Mouse (Mus musculus): ENCODE measurements at regions not wholly inside any gene's neighbourhood (a gene's known extent, or its start where the extent isn't known, plus 50 kb on each side); places are given as distances from the start of the nearest gene placed in this dataset.

GRCm38 (mm10) chr1:92325281-92325680 is 129.8 kb upstream of the Hdac4 start:
- no peak overlapping the region for H3K4me3 ChIP-seq (ENCODE audit: control insufficient read depth, low read depth, low read length)
- no peaks in the 10 kb centered on the region for H3K27me3 ChIP-seq (ENCODE audit: control insufficient read depth, insufficient read depth, low read length)
- no peaks in the 10 kb centered on the region for H3K36me3 ChIP-seq (ENCODE audit: control insufficient read depth, insufficient read depth, low read length)
- TF ChIP-seq CTCF (IDR thresholded peaks at IDR 0.05; ENCODE audit: control insufficient read depth, insufficient read depth, insufficient replicate concordance, low read depth, low read length), result no peak
- TF ChIP-seq POLR2A (IDR thresholded peaks at IDR 0.05; ENCODE audit: control insufficient read depth, low read depth, low read length), result no peak
- no peak overlapping the region for H3K27ac ChIP-seq (ENCODE audit: control insufficient read depth, insufficient read depth, low read depth, low read length)
- H3K4me1 ChIP-seq (ENCODE audit: control insufficient read depth, insufficient read depth, low read length), result no peaks in the 10 kb centered on the region

GRCm38 (mm10) chr1:92324091-92324950 is 128.8 kb upstream of the Hdac4 start:
- no peaks in the 10 kb centered on the region for H3K27me3 ChIP-seq (ENCODE audit: control insufficient read depth, insufficient read depth, low read length)
- no peak overlapping the region for H3K4me3 ChIP-seq (ENCODE audit: control insufficient read depth, low read depth, low read length)
- TF ChIP-seq POLR2A (IDR thresholded peaks at IDR 0.05; ENCODE audit: control insufficient read depth, low read depth, low read length), result no peak
- no peak for TF ChIP-seq CTCF (IDR thresholded peaks at IDR 0.05; ENCODE audit: control insufficient read depth, insufficient read depth, insufficient replicate concordance, low read depth, low read length)
- no peaks in the 10 kb centered on the region for H3K4me1 ChIP-seq (ENCODE audit: control insufficient read depth, insufficient read depth, low read length)
- no peak overlapping the region for H3K27ac ChIP-seq (ENCODE audit: control insufficient read depth, insufficient read depth, low read depth, low read length)
- no peaks in the 10 kb centered on the region for H3K36me3 ChIP-seq (ENCODE audit: control insufficient read depth, insufficient read depth, low read length)

- no peak overlapping the region for H3K4me3 ChIP-seq (ENCODE audit: control insufficient read depth, low read depth, low read length)
- TF ChIP-seq POLR2A (IDR thresholded peaks at IDR 0.05; ENCODE audit: control insufficient read depth, low read depth, low read length), result no peak
- TF ChIP-seq CTCF (IDR thresholded peaks at IDR 0.05; ENCODE audit: control insufficient read depth, insufficient read depth, insufficient replicate concordance, low read depth, low read length), result no peak
Measured at GRCm38 (mm10) chr1:92317131-92317530, 121.6 kb upstream of the Hdac4 start.

DNA sequence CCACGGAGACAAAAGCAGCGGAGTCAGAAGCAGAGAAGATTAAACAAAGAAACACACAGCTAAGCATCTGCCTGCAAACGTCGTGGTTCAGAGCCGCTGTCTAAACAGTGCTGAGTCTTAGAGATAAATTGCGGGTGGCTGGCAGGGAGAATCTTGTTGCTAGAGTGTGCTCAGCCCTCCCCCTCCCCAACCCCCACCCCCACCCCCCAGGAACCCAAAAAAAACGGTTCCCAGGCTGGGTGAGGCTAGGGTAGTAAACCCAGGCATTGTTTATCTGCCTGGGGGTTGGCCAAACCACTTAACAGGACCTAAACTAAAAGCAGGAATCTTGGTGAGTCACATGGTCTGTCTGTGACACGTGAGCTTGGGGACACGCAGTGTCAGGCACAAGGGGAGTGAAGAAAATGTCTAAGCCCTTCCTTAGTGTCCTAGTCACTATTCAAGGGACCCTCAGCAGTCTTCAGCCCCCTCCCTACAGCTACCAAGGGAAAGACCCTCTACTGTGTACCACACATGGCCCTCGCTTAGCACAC is 120.8 kb upstream of the Hdac4 start:
- Histone ChIP-seq H3K36me3 (ENCODE audit: control insufficient read depth, insufficient read depth, low read length) (no peaks in the 10 kb centered on the region), H3K4me1 (ENCODE audit: control insufficient read depth, insufficient read depth, low read length) (no peaks in the 10 kb centered on the region), H3K27ac (ENCODE audit: control insufficient read depth, insufficient read depth, low read depth, low read length) (no peak overlapping the region), H3K27me3 (ENCODE audit: control insufficient read depth, insufficient read depth, low read length) (no peaks in the 10 kb centered on the region), H3K4me3 (ENCODE audit: control insufficient read depth, low read depth, low read length) (no peak overlapping the region)
- TF ChIP-seq CTCF (IDR thresholded peaks at IDR 0.05; ENCODE audit: control insufficient read depth, insufficient read depth, insufficient replicate concordance, low read depth, low read length) (no peak), POLR2A (IDR thresholded peaks at IDR 0.05; ENCODE audit: control insufficient read depth, low read depth, low read length) (no peak)

More at GRCm38 (mm10) chr1:92317131-92317530, 121.6 kb upstream of the Hdac4 start:
- Histone ChIP-seq H3K36me3 (ENCODE audit: control insufficient read depth, insufficient read depth, low read length) (no peaks in the 10 kb centered on the region), H3K27me3 (ENCODE audit: control insufficient read depth, insufficient read depth, low read length) (no peaks in the 10 kb centered on the region), H3K4me1 (ENCODE audit: control insufficient read depth, insufficient read depth, low read length) (no peaks in the 10 kb centered on the region), H3K27ac (ENCODE audit: control insufficient read depth, insufficient read depth, low read depth, low read length) (no peak overlapping the region)

DNA sequence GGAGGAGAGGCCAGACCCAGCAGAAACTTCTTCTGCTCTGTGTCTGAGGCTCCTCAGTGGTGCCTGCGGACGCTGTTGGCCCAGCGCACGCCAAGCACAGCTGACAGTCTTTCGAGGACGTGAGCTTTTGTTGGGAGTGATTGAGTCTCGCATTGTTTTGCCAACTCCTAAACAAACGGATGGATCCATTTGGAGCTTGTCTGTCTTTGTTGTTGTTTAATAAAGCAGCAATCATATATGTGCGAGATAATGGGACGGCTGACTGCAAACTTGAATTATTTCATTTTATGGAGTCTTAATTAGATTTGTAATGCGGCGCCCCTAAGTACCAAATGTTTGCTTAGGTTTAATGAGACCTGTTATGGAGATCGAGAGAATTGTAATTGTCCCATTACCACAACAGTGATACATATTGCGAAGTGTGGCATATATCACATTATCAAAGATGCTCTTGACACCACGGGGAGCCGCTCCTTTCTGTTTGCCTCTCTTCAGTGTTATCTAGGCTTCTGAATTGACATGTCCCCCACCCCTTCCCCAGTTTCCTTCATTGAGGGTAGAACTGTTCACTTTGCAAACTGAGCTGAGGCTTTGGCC is 117.6 kb upstream of the Hdac4 start:
- Histone ChIP-seq H3K4me1 (ENCODE audit: control insufficient read depth, insufficient read depth, low read length) (no peaks in the 10 kb centered on the region), H3K27me3 (ENCODE audit: control insufficient read depth, insufficient read depth, low read length) (no peaks in the 10 kb centered on the region), H3K27ac (ENCODE audit: control insufficient read depth, insufficient read depth, low read depth, low read length) (no peak overlapping the region), H3K4me3 (ENCODE audit: control insufficient read depth, low read depth, low read length) (no peak overlapping the region), H3K36me3 (ENCODE audit: control insufficient read depth, insufficient read depth, low read length) (no peaks in the 10 kb centered on the region)
- TF ChIP-seq POLR2A (IDR thresholded peaks at IDR 0.05; ENCODE audit: control insufficient read depth, low read depth, low read length), result no peak
- TF ChIP-seq CTCF (IDR thresholded peaks at IDR 0.05; ENCODE audit: control insufficient read depth, insufficient read depth, insufficient replicate concordance, low read depth, low read length), result no peak

GRCm38 (mm10) chr1:92309883-92310282 is 114.4 kb upstream of the Hdac4 start:
- TF ChIP-seq POLR2A (IDR thresholded peaks at IDR 0.05; ENCODE audit: control insufficient read depth, low read depth, low read length) (no peak), CTCF (IDR thresholded peaks at IDR 0.05; ENCODE audit: control insufficient read depth, insufficient read depth, insufficient replicate concordance, low read depth, low read length) (no peak)
- Histone ChIP-seq H3K36me3 (ENCODE audit: control insufficient read depth, insufficient read depth, low read length) (no peaks in the 10 kb centered on the region), H3K27me3 (ENCODE audit: control insufficient read depth, insufficient read depth, low read length) (no peaks in the 10 kb centered on the region), H3K4me3 (ENCODE audit: control insufficient read depth, low read depth, low read length) (no peak overlapping the region), H3K4me1 (ENCODE audit: control insufficient read depth, insufficient read depth, low read length) (no peaks in the 10 kb centered on the region), H3K27ac (ENCODE audit: control insufficient read depth, insufficient read depth, low read depth, low read length) (no peak overlapping the region)

GRCm38 (mm10) chr1:92309381-92309780 is 113.9 kb upstream of the Hdac4 start:
- no peaks in the 10 kb centered on the region for H3K4me1 ChIP-seq (ENCODE audit: control insufficient read depth, insufficient read depth, low read length)
- no peaks in the 10 kb centered on the region for H3K27me3 ChIP-seq (ENCODE audit: control insufficient read depth, insufficient read depth, low read length)
- H3K27ac ChIP-seq (ENCODE audit: control insufficient read depth, insufficient read depth, low read depth, low read length), result no peak overlapping the region
- H3K4me3 ChIP-seq (ENCODE audit: control insufficient read depth, low read depth, low read length), result no peak overlapping the region
- no peaks in the 10 kb centered on the region for H3K36me3 ChIP-seq (ENCODE audit: control insufficient read depth, insufficient read depth, low read length)
- TF ChIP-seq CTCF (IDR thresholded peaks at IDR 0.05; ENCODE audit: control insufficient read depth, insufficient read depth, insufficient replicate concordance, low read depth, low read length) (no peak), POLR2A (IDR thresholded peaks at IDR 0.05; ENCODE audit: control insufficient read depth, low read depth, low read length) (no peak)
